Mouse (Mus musculus): ENCODE measurements at regions not wholly inside any gene's neighbourhood (a gene's known extent, or its start where the extent isn't known, plus 50 kb on each side); places are given as distances from the start of the nearest gene placed in this dataset.

- no peak overlapping the region for H3K9ac ChIP-seq (replicated peaks; ENCODE audit: low read depth, low read length)
- 66% methylated on average over 3 of the region's 3 CpGs for WGBS
- H3K27me3 ChIP-seq (ENCODE audit: control insufficient read depth, insufficient read depth, low read length), result no peaks in the 10 kb centered on the region
- H3K9me3 ChIP-seq (ENCODE audit: control insufficient read depth, low read depth, low read length), result no peaks in the 10 kb centered on the region
- no peak for ATAC-seq (ENCODE audit: insufficient number of reproducible peaks, insufficient read depth, low FRiP score, low read depth)
- no peak overlapping the region for H3K27ac ChIP-seq (ENCODE audit: low read length)
- no peaks in the 10 kb centered on the region for H3K4me1 ChIP-seq (ENCODE audit: control insufficient read depth, insufficient read depth, low read length)
- H3K36me3 ChIP-seq (ENCODE audit: control insufficient read depth, insufficient read depth, low read length), result no peaks in the 10 kb centered on the region
- no peak overlapping the region for H3K4me2 ChIP-seq (replicated peaks; ENCODE audit: low read depth, low read length)
- no peak overlapping the region for H3K4me3 ChIP-seq (ENCODE audit: low read depth, low read length)
These were observed 114.5 kb downstream of the Dhx35 start for GRCm38 (mm10) chr2:158909086-158909485.

DNA sequence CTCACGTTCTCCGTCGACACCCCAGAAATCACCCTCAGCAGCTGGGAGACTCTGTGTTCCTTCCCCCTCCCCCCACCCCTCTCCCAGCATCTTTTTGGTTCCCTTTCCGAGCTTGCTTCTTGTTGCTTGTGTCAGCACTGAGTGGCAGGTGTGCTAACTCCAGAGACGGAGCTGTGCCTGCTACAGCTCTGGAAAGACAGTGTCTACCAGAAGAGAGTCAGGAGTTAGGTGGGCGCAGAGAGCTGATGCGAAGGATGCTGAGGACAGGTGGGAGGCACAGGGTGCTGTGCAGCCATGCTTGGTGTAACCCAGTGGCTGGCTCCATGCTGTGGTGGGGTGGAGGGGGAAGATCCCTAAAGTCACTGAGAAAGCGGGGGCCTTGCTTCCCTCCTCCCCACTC lies 115.7 kb downstream of the Dhx35 start:
- Histone ChIP-seq H3K9me3 (ENCODE audit: control insufficient read depth, low read depth, low read length) (no peaks in the 10 kb centered on the region), H3K27ac (ENCODE audit: low read length) (no peak overlapping the region), H3K27me3 (ENCODE audit: control insufficient read depth, insufficient read depth, low read length) (no peaks in the 10 kb centered on the region), H3K9ac (replicated peaks; ENCODE audit: low read depth, low read length) (no peak overlapping the region), H3K36me3 (ENCODE audit: control insufficient read depth, insufficient read depth, low read length) (no peaks in the 10 kb centered on the region), H3K4me3 (ENCODE audit: low read depth, low read length) (no peak overlapping the region), H3K4me1 (ENCODE audit: control insufficient read depth, insufficient read depth, low read length) (no peaks in the 10 kb centered on the region), H3K4me2 (replicated peaks; ENCODE audit: low read depth, low read length) (no peak overlapping the region)
- 58% methylated on average over 8 of the region's 8 CpGs for WGBS
- no peak for ATAC-seq (ENCODE audit: insufficient number of reproducible peaks, insufficient read depth, low FRiP score, low read depth)

- 55% methylated on average over 7 of the region's 7 CpGs for WGBS
- no peak for ATAC-seq (ENCODE audit: insufficient number of reproducible peaks, insufficient read depth, low FRiP score, low read depth)
- Histone ChIP-seq H3K36me3 (ENCODE audit: control insufficient read depth, insufficient read depth, low read length) (no peaks in the 10 kb centered on the region), H3K9ac (replicated peaks; ENCODE audit: low read depth, low read length) (no peak overlapping the region), H3K9me3 (ENCODE audit: control insufficient read depth, low read depth, low read length) (no peaks in the 10 kb centered on the region), H3K4me2 (replicated peaks; ENCODE audit: low read depth, low read length) (no peak overlapping the region), H3K27me3 (ENCODE audit: control insufficient read depth, insufficient read depth, low read length) (no peaks in the 10 kb centered on the region), H3K4me1 (ENCODE audit: control insufficient read depth, insufficient read depth, low read length) (no peaks in the 10 kb centered on the region), H3K27ac (ENCODE audit: low read length) (no peak overlapping the region), H3K4me3 (ENCODE audit: low read depth, low read length) (no peak overlapping the region)
These were observed 116.6 kb downstream of the Dhx35 start for GRCm38 (mm10) chr2:158911191-158911590.

- H3K4me3 ChIP-seq (ENCODE audit: low read depth, low read length), result no peak overlapping the region
- no peak overlapping the region for H3K4me2 ChIP-seq (replicated peaks; ENCODE audit: low read depth, low read length)
- H3K36me3 ChIP-seq (ENCODE audit: control insufficient read depth, insufficient read depth, low read length), result no peaks in the 10 kb centered on the region
- ATAC-seq (ENCODE audit: insufficient number of reproducible peaks, insufficient read depth, low FRiP score, low read depth), result no peak
- WGBS, result 38% methylated on average over 9 of the region's 9 CpGs
- H3K9me3 ChIP-seq (ENCODE audit: control insufficient read depth, low read depth, low read length), result no peaks in the 10 kb centered on the region
- no peaks in the 10 kb centered on the region for H3K4me1 ChIP-seq (ENCODE audit: control insufficient read depth, insufficient read depth, low read length)
- no peaks in the 10 kb centered on the region for H3K27me3 ChIP-seq (ENCODE audit: control insufficient read depth, insufficient read depth, low read length)
- H3K27ac ChIP-seq (ENCODE audit: low read length), result no peak overlapping the region
- no peak overlapping the region for H3K9ac ChIP-seq (replicated peaks; ENCODE audit: low read depth, low read length)
These were observed 118.1 kb downstream of the Dhx35 start for GRCm38 (mm10) chr2:158912631-158913258.

DNA sequence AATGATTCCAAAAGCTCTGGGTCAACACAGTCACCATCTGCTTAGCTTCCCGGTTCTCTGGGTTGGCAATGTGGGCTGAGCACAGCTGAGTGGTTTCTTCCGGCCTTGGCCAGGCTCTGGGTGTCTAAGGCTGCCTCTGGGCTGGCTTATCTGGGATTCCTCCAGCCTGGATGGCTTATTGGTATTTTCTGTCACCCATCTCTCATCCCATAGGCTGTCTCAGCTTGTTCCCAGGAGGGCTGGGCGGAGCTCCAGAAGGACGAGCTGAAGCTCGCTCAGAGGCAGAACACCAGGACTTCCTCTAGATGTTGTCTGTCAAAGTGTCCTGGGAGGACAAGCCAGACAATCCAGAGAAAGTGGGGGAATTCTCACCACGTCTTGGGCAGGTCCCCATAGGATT lies 122.8 kb downstream of the Dhx35 start:
- H3K4me2 ChIP-seq (replicated peaks; ENCODE audit: low read depth, low read length), result no peak overlapping the region
- no peaks in the 10 kb centered on the region for H3K4me1 ChIP-seq (ENCODE audit: control insufficient read depth, insufficient read depth, low read length)
- H3K9me3 ChIP-seq (ENCODE audit: control insufficient read depth, low read depth, low read length), result no peaks in the 10 kb centered on the region
- H3K9ac ChIP-seq (replicated peaks; ENCODE audit: low read depth, low read length), result no peak overlapping the region
- H3K36me3 ChIP-seq (ENCODE audit: control insufficient read depth, insufficient read depth, low read length), result no peaks in the 10 kb centered on the region
- H3K4me3 ChIP-seq (ENCODE audit: low read depth, low read length), result no peak overlapping the region
- no peak overlapping the region for H3K27ac ChIP-seq (ENCODE audit: low read length)
- ATAC-seq (ENCODE audit: insufficient number of reproducible peaks, insufficient read depth, low FRiP score, low read depth), result no peak
- H3K27me3 ChIP-seq (ENCODE audit: control insufficient read depth, insufficient read depth, low read length), result no peaks in the 10 kb centered on the region
- 41% methylated on average over 6 of the region's 6 CpGs for WGBS

DNA sequence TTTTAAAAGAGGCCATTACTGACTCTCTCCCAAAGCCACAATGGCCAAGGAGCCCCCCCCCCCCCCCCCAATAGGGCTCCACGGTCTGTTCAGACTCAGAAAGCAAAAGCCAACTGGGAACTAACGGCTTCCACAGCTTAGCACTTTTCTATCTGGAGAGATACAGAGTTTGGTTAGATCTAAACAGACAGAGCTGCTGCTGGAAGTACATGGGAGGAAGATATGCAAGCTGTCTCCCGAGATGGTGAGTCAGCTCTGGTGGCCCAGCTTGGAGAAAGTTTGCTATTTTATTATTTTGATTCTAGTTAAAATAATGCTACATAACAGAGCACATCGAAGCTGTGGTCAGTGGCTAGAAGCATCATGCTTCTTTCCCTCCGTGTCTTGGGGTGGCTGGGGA lies 123.7 kb downstream of the Dhx35 start:
- Histone ChIP-seq H3K36me3 (ENCODE audit: control insufficient read depth, insufficient read depth, low read length) (no peaks in the 10 kb centered on the region), H3K4me2 (replicated peaks; ENCODE audit: low read depth, low read length) (no peak overlapping the region), H3K4me3 (ENCODE audit: low read depth, low read length) (no peak overlapping the region), H3K4me1 (ENCODE audit: control insufficient read depth, insufficient read depth, low read length) (no peaks in the 10 kb centered on the region), H3K27ac (ENCODE audit: low read length) (no peak overlapping the region), H3K9me3 (ENCODE audit: control insufficient read depth, low read depth, low read length) (no peaks in the 10 kb centered on the region), H3K9ac (replicated peaks; ENCODE audit: low read depth, low read length) (no peak overlapping the region), H3K27me3 (ENCODE audit: control insufficient read depth, insufficient read depth, low read length) (no peaks in the 10 kb centered on the region)
- no peak for ATAC-seq (ENCODE audit: insufficient number of reproducible peaks, insufficient read depth, low FRiP score, low read depth)
- WGBS, result 80% methylated on average over 5 of the region's 5 CpGs

GRCm38 (mm10) chr2:158921342-158922255 lies 127.0 kb downstream of the Dhx35 start:
- Histone ChIP-seq H3K36me3 (ENCODE audit: control insufficient read depth, insufficient read depth, low read length) (no peaks in the 10 kb centered on the region), H3K4me3 (ENCODE audit: low read depth, low read length) (no peak overlapping the region), H3K9ac (replicated peaks; ENCODE audit: low read depth, low read length) (no peak overlapping the region), H3K27ac (ENCODE audit: low read length) (no peak overlapping the region), H3K27me3 (ENCODE audit: control insufficient read depth, insufficient read depth, low read length) (no peaks in the 10 kb centered on the region), H3K4me2 (replicated peaks; ENCODE audit: low read depth, low read length) (no peak overlapping the region), H3K4me1 (ENCODE audit: control insufficient read depth, insufficient read depth, low read length) (no peaks in the 10 kb centered on the region), H3K9me3 (ENCODE audit: control insufficient read depth, low read depth, low read length) (no peaks in the 10 kb centered on the region)
- no peak for ATAC-seq (ENCODE audit: insufficient number of reproducible peaks, insufficient read depth, low FRiP score, low read depth)
- 56% methylated on average over 12 of the region's 12 CpGs for WGBS

- WGBS, result 36% methylated on average over 5 of the region's 5 CpGs
These were observed 128.2 kb downstream of the Dhx35 start for GRCm38 (mm10) chr2:158922766-158923165.

More at GRCm38 (mm10) chr2:158922766-158923165, 128.2 kb downstream of the Dhx35 start:
- no peak for ATAC-seq (ENCODE audit: insufficient number of reproducible peaks, insufficient read depth, low FRiP score, low read depth)
- Histone ChIP-seq H3K4me1 (ENCODE audit: control insufficient read depth, insufficient read depth, low read length) (no peaks in the 10 kb centered on the region), H3K9me3 (ENCODE audit: control insufficient read depth, low read depth, low read length) (no peaks in the 10 kb centered on the region), H3K36me3 (ENCODE audit: control insufficient read depth, insufficient read depth, low read length) (no peaks in the 10 kb centered on the region), H3K27me3 (ENCODE audit: control insufficient read depth, insufficient read depth, low read length) (no peaks in the 10 kb centered on the region), H3K4me2 (replicated peaks; ENCODE audit: low read depth, low read length) (no peak overlapping the region), H3K27ac (ENCODE audit: low read length) (no peak overlapping the region), H3K4me3 (ENCODE audit: low read depth, low read length) (no peak overlapping the region), H3K9ac (replicated peaks; ENCODE audit: low read depth, low read length) (no peak overlapping the region)

All from stomach, embryonic 14.5 days (tissue).